Mouse (Mus musculus) small intestine, adult 2 months (tissue): ENCODE results near the gene Elane.

Experiments
- CTCF ChIP-seq: fragments of 200-500 bp; IDR thresholded peaks from 2 replicates; pipeline ENCODE4 v1.5.1; 2012; ENCODE audit warnings: low read depth, mild to moderate bottlenecking, control low read depth, inconsistent platforms, low read length, moderate library complexity, mixed read lengths; ENCODE audit not compliant: insufficient replicate concordance, insufficient read length; ENCODE audit errors: extremely low read depth
- POLR2A ChIP-seq: fragments of 200-500 bp; IDR thresholded peaks from 2 replicates; pipeline ENCODE4 v1.6.1; 2012; ENCODE audit warnings: low read depth, mild to moderate bottlenecking, control low read depth, inconsistent platforms, low read length, moderate library complexity

DNA sequence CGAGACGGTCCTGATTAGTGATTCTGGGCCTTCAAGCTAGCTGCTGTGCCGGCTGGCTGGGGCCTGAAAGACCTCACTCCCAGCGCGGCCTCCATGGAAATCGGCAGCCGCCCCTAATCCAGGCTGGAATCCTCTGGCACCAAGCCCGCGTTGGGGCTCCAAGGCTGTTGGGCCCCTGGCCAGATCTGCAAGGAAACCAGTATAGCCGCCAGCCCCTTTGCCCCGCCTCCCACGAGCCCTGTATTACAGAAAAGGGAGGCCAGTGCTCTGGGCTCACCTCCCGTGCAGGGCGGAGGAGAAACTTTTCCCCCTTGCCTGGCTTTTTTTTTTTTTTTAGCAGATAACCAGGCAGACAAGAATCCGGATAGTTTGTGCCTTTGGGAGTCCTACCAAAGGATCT lies 32.7 kb upstream of the Elane start:
- TF ChIP-seq CTCF (no peak), POLR2A (no peak; the same call in 1 of the 2 replicates)
